Mouse (Mus musculus): ENCODE measurements around the gene Ndufs2. TPM values are rescaled to one million over a fixed set of nuclear protein-coding genes. Genes with fewer than 3 reads are reported as not detected.

The Ndufs2 gene
- 200 TPM for polyA plus RNA-seq (2017; shearing (Covaris generic))

DNA sequence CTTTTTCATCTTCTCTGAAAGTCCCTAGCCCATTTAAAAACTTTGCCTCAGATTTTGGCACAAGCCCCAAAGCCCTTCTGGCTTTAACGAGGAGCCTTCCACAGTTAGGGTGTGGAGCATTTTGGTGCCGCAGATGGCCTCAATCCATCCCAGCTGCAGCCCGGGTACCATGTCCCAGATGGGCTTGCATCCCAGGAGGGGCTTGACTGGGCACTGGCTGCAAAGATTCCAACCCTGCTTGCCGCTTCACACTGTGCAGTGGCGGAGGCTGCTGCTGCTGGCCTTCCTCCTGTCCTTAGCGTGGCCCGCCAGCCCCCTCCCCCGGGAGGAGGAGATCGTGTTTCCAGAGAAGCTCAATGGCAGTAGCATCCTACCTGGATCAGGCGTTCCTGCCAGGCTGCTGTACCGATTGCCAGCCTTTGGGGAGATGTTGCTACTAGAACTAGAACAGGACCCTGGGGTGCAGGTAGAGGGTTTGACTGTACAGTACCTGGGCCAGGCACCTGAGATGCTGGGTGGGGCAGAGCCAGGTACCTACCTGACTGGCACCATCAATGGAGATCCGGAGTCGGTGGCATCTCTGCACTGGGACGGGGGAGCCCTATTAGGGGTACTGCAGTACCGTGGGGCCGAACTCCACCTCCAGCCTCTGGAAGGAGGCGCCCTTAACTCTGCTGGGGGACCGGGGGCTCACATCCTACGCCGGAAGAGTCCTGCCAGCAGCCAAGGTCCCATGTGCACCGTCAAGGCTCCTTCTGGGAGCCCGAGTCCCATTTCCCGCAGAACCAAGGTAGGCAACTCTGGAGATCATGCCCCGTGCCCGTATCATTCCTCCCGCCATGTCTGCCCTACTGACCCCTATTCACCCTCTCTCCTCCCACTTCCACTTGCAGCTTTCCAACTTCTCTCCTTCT is at the start of gene Ndufs2:
TSS of gene Ndufs2 (minus strand) at position 709 of the 914 bp plus-strand sequence.

GRCm38 (mm10) chr1:171294298-171295062 is 43.3 kb upstream of the Ndufs2 start, which contains the start of gene Ufc1:
Gene Ufc1 (minus strand): TSS chr1:171295024.

DNA sequence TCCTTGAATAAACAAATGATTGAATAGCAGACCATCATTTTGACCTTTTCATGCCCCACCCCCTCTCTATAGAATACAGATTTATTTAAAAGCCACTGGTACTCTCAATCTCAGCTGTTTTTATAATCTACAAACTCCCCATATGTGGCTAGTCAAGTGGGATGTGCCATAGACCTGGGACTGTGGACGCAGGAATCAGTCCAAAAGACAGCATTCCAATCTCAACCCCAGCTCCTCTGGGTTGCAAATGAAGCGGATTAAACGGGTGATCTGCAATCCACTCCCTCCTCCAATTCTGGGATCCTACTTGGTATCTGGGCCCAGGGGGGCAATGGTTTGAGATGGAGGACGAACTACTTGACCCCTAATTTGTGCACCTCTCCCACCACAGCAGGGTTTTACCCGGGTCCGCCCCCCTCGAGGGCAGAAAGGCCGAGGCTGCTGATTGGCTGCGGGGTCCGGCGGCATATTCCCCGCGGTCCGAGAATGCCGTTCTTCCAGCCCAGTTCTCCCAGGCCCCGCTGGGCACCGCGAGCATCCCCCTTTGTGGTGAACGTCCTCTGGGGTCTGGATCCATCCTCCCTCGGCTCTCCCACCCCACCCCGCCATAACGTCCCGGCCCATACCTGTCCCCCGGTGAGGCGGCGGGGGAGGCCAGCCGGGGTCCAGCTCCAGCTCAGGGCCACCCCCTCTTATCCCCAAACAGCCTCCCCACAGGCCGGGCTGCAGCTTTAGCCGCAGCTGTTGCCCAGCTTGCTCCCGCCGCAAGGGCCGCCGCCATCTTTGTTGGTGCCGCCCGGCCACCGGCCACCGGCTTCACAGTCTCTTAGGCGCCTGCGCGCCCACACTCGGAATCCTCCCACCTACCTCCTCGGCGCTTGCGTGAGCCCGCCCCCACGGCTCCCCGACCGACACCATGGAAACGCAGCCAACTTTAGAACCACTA is 36.2 kb upstream of the Ndufs2 start, which contains the start of gene Usp21:
TSS of gene Usp21 (minus strand) at position 856 of the 946 bp plus-strand sequence.

DNA sequence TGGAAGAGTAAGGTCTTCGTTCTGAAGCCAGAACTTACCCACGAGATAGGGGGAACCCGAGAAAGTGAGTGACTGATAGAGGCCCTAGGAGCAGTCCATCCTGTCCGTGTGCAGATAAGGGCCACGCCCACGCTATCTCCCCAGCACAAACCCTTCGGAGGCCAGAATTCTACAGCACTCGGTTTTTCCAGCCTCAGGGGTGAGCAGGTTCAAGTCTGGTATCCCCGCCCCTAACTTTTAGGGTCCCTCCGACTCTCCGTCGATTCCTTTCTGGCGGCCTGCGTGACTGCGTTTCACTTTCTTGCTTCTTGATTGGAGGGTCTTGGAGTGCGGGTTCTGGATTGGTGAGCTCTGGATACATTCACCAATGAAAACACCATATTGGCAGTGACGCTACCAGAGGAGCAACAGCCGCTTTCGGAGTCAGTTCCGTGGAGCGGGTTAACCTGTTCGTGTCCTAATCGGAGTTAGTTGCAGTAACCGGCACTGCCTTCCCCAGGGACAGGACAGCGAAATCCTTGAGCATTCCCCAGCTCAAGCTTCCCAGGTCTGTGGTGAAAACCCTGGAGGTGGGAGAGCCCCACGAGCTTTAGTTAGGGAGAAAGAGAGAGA is 29.8 kb upstream of the Ndufs2 start, which contains the start of gene Ppox:
TSS of gene Ppox (minus strand) at position 271 of the 612 bp plus-strand sequence.

DNA sequence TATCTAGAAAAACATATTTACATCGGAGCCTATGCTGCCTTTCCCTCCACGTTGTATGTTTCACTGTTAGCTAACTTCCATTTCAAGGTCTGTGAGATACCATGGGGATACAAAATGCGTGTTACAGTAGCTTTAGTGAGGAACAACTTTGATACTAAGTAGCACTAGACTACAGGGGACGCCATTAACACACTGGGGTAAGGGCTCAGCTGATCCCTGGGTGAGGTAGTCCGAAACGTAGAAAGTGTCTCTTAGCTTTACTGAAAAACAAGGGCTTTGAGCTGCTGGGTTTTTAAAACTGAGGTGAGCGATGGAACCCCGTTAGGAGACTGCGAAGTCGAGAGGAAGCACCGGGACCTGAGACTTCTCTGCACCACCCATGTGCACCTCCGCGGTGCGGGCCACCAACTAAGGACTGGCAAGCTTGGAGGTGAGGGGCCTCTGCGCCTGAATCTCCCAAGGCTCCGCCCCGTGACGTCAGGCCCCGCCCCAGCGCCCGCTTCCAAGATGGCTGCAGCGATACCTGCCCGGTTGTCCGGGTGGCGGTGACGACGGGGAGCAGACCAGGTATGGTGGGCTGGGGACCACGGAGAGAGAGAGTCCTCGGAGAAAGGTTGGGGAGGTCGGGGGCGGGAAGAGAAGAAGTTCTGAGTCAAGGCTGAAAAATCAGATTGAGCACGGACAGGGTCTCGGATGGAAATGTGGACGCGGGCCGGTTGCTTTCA is 18.8 kb upstream of the Ndufs2 start, which contains the start of gene B4galt3:
TSS of gene B4galt3 (plus strand) at position 481 of the 725 bp plus-strand sequence.

DNA sequence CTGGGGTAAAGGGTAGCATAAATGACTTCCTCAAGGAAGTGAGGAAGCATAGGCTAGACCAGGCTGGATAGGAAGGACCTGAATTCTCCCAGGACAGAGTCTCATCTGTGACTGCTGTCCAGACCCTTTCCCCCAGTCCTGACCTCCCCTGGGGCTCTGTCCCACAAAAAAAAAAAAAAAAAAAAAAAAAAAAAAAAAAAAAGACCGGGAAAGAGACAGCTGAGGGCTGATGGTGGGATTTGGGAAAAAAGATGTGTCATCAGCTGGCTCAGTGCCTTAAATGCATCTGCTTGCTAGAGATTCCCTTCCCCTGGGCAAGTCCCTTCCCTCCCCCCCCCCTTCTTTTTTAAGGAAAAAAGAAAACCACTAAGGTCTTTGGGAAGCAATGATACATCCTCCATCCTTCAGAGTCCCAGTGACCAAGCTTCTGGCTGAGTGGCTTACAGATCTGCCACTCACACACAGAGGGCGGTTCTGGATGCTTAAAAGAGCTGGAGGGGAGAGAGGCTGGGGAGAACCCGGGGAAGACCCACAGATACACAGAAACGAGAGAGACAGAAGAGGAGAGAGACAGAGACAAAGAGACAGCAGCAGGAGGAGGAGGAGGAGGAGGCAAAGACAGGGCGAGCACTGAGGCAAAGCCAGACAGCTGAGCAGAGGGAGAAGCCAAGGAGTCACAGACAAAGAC is 1.1 kb downstream of the Ndufs2 start, which contains the start of gene Adamts4:
TSS of gene Adamts4 (plus strand) at position 509 of the 688 bp plus-strand sequence.

GRCm38 (mm10) chr1:171234126-171234525 is 17.1 kb downstream of the Ndufs2 start, which contains the start of gene Fcer1g:
Gene Fcer1g (minus strand): TSS chr1:171234365.

DNA sequence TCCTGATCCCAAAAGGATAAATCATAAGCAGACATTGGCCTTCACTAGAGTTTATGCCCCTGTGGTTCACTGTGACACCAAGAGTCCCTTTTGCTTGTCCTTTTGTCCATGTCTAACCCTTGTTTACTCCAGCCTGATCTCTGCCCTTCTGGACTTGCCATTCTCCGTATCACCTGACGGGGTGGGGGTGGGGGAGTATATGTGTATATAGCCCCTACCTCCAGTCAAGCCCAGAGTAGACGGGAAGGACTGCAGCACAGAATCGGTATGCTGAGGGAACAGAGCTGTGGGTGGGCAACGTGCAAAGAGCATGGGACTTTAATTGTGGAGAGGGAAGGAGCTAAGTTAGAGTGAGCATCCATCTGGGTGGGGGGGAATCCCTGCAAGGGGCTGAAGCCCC is 26.3 kb downstream of the Ndufs2 start, which contains the start of gene Apoa2:
TSS of gene Apoa2 (plus strand) at position 198 of the 400 bp plus-strand sequence.

DNA sequence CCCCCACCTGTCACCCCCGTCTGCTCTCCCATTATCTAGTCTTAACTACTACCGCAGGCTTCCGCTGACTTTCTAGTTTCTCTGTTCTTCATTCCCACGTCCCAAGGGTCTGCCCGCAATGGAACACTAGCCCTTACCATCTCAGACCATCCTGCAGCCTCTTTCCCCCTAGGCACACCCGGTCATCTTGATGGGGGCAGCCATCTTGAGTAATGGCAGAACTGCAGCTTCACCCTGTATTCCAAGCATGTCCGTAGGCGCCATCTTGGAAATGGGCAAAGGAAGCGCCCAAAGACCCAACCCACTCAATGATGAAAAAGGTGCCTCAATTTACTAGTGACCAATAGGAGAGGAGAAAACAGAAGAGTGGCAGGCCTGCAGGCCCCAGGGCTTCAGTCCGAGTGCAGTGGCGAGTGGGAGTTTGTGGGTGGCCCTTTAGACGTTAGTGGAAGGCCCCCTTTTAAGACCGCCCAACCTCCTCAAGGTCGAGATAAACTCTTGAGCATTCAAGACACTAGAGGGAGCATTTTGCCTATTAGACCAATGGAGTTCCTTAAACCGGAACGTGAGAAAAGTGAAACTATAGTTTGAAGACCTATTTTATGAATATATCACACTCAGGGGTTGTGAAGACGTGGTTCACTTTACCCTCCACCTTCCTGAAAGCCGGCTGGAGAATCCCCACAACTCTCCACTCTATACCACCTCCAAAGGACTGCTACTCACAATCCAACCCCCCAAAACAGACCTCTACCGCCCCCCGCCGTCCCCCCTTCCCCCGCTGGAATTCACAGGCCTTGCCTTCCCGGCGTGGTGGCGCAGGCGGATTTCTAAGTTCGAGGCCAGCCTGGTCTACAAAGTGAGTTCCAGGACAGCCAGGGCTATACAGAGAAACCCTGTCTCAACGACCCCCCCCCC is 28.7 kb downstream of the Ndufs2 start, which contains the start of gene Tomm40l:
TSS of gene Tomm40l (minus strand) at position 277 of the 918 bp plus-strand sequence.

GRCm38 (mm10) chr1:171213801-171214496 is 37.2 kb downstream of the Ndufs2 start, which contains the start of gene Nr1i3:
Gene Nr1i3 (plus strand): TSS chr1:171213970.

DNA sequence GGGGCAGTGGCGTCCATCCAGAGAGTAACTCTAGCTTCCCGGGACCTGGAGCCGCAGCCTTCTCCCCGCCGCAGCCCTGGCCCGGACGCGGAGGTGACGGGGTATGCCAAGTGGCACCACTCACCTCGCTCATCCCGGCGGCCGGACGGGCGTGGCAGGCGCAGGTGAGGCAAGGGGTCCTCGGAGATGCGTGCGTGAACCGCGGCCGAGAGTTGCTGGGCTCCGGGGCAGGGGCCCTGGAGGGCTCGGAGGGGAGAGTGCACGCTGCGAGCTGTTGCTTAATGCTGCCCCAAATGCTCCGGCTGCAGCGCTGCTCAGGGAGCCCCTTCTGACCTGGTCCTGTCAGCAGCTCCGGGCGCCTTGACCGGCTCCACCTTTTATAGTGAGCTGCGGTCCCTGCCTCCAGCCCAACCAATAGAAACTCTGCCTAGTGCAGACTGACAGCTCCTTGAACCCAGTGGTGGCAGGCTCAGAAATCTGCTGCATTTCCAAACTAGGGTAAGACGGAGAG is 55.2 kb downstream of the Ndufs2 start, which contains the start of gene Pcp4l1:
TSS of gene Pcp4l1 (minus strand) at position 382 of the 511 bp plus-strand sequence.

Other genes starting within 250 kb of the Ndufs2 start
- gene Fcgr4, start 232.5 kb downstream of the Ndufs2 start, polyA plus RNA-seq (2017; shearing (Covaris generic)) = 0.85 TPM
- 2.1 TPM for gene Fcgr3, start 186.5 kb downstream of the Ndufs2 start, polyA plus RNA-seq (2017; shearing (Covaris generic))
- 2.4 TPM for gene Cfap126, start 137.5 kb downstream of the Ndufs2 start, polyA plus RNA-seq (2017; shearing (Covaris generic))
- gene Sdhc, start 100.8 kb downstream of the Ndufs2 start, polyA plus RNA-seq (2017; shearing (Covaris generic)) = 161 TPM
- not detected for gene Mpz, start 100.7 kb downstream of the Ndufs2 start, polyA plus RNA-seq (2017; shearing (Covaris generic))
- gene Pcp4l1, start 55.1 kb downstream of the Ndufs2 start, polyA plus RNA-seq (2017; shearing (Covaris generic)) = not detected
- 0.15 TPM for gene Nr1i3, start 37.4 kb downstream of the Ndufs2 start, polyA plus RNA-seq (2017; shearing (Covaris generic))
- gene Tomm40l, start 28.9 kb downstream of the Ndufs2 start, polyA plus RNA-seq (2017; shearing (Covaris generic)) = 40.9 TPM
- 0.79 TPM for gene Apoa2, start 26.3 kb downstream of the Ndufs2 start, polyA plus RNA-seq (2017; shearing (Covaris generic))
- gene Fcer1g, start 17.0 kb downstream of the Ndufs2 start, polyA plus RNA-seq (2017; shearing (Covaris generic)) = 15.8 TPM
- not detected for gene Adamts4, start 967 bp downstream of the Ndufs2 start, polyA plus RNA-seq (2017; shearing (Covaris generic))
- gene B4galt3, start 18.9 kb upstream of the Ndufs2 start, polyA plus RNA-seq (2017; shearing (Covaris generic)) = 50.4 TPM
- 92.4 TPM for gene Ppox, start 29.8 kb upstream of the Ndufs2 start, polyA plus RNA-seq (2017; shearing (Covaris generic))
- 69.0 TPM for gene Usp21, start 36.6 kb upstream of the Ndufs2 start, polyA plus RNA-seq (2017; shearing (Covaris generic))
- gene Ufc1, start 43.6 kb upstream of the Ndufs2 start, polyA plus RNA-seq (2017; shearing (Covaris generic)) = 61.0 TPM
- gene Dedd, start 77.8 kb upstream of the Ndufs2 start, polyA plus RNA-seq (2017; shearing (Covaris generic)) = 44.3 TPM
- 57.0 TPM for gene Nit1, start 94.3 kb upstream of the Ndufs2 start, polyA plus RNA-seq (2017; shearing (Covaris generic))
- gene Pfdn2, start 94.3 kb upstream of the Ndufs2 start, polyA plus RNA-seq (2017; shearing (Covaris generic)) = 115 TPM
- not detected for gene Klhdc9, start 109.4 kb upstream of the Ndufs2 start, polyA plus RNA-seq (2017; shearing (Covaris generic))
- gene Nectin4, start 118.7 kb upstream of the Ndufs2 start, polyA plus RNA-seq (2017; shearing (Covaris generic)) = not detected
- 270 TPM for gene Arhgap30, start 137.6 kb upstream of the Ndufs2 start, polyA plus RNA-seq (2017; shearing (Covaris generic))
- gene Usf1, start 159.9 kb upstream of the Ndufs2 start, polyA plus RNA-seq (2017; shearing (Covaris generic)) = 108 TPM
- 3.8 TPM for gene Tstd1, start 167.5 kb upstream of the Ndufs2 start, polyA plus RNA-seq (2017; shearing (Covaris generic))
- 0.52 TPM for gene F11r, start 186.1 kb upstream of the Ndufs2 start, polyA plus RNA-seq (2017; shearing (Covaris generic))